Mouse (Mus musculus) thymus, adult 2 months (tissue): ENCODE results near the gene Ndrg2.

Experiments
- CTCF ChIP-seq: fragments of 200-500 bp; IDR thresholded peaks from 2 replicates; pipeline ENCODE4 v1.5.1; 2012; ENCODE audit warnings: mild to moderate bottlenecking, control low read depth, low read length, moderate library complexity, borderline replicate concordance; ENCODE audit not compliant: control insufficient read depth, poor library complexity, insufficient read depth; ENCODE audit errors: extremely low read depth
- POLR2A ChIP-seq: fragments of 200-500 bp; IDR thresholded peaks from 2 replicates; pipeline ENCODE4 v1.6.1; 2012; ENCODE audit warnings: mild to moderate bottlenecking, low read length, control low read depth, moderate library complexity; ENCODE audit not compliant: control insufficient read depth, poor library complexity, insufficient read depth; ENCODE audit errors: extremely low read depth

DNA sequence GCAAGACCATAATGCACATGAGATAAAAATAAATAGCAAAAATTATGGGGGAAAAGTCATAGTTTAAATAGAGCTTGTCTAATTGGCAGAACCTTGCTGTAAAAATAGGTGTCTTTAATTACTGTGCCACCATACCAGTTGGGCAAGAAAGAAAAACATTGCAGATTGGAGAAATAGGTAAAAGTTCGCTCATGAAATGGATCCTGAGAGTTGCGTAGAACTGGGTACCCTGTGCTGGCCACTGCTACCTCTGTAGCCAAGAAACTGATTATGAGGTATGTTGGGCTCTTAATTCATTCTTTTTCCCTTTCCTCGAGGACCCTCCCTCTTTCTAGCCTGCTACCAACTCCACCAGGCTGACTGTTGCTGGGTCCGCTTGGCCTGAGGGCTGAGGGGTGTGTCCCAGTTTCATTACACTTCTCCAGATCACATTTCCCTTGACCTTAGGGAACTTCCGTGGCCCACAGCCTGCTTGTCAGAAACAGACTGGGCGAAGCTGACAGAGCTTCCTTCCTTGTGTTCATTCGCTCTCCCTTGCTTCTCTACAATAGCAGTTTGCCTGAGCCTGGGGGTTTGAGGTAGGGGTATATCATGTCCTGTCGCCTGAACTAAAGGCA lies 27.1 kb upstream of the Ndrg2 start:
- no peak for TF ChIP-seq CTCF
- no peak for TF ChIP-seq POLR2A
